Mouse (Mus musculus): ENCODE data around the gene B4galnt4. TPM values are rescaled to one million over a fixed set of nuclear protein-coding genes. Genes with fewer than 3 reads are reported as not detected.

The B4galnt4 gene
- total RNA-seq, 2 experiments from 2014 or later = 92.9 to 93.9 TPM

GRCm38 (mm10) chr7:141062525-141062924 lies 1.6 kb downstream of the B4galnt4 start:
- no peak for DNase-seq (ENCODE audit: low spot score in 2 of 2)
- intact Hi-C loops (cut with DNase I) = no loop called here

GRCm38 (mm10) chr7:141063353-141063752 lies 2.4 kb downstream of the B4galnt4 start:
- intact Hi-C loops (cut with DNase I) = no loop called here
- no peak for DNase-seq (ENCODE audit: low spot score in 2 of 2)

GRCm38 (mm10) chr7:141064175-141064574 lies 3.3 kb downstream of the B4galnt4 start:
- intact Hi-C loops (cut with DNase I) = no loop called here
- no peak for DNase-seq (ENCODE audit: low spot score in 2 of 2)

GRCm38 (mm10) chr7:141064576-141064975 lies 3.7 kb downstream of the B4galnt4 start:
- intact Hi-C loops (cut with DNase I) = no loop called here
- no peak for DNase-seq (ENCODE audit: low spot score in 2 of 2)

GRCm38 (mm10) chr7:141068351-141068750 lies 7.4 kb downstream of the B4galnt4 start:
- intact Hi-C loops (cut with DNase I) = no loop called here

GRCm38 (mm10) chr7:141070058-141070862 lies 9.4 kb downstream of the B4galnt4 start:
- intact Hi-C loops (cut with DNase I) = loop anchor here (5.0 kb wide), 1 partner anchor 102 kb away; the partner anchor contains the start of gene Rnh1

More at GRCm38 (mm10) chr7:141068351-141068750, 7.4 kb downstream of the B4galnt4 start:
- DNase-seq (ENCODE audit: low spot score in 2 of 2) = no peak

DNA sequence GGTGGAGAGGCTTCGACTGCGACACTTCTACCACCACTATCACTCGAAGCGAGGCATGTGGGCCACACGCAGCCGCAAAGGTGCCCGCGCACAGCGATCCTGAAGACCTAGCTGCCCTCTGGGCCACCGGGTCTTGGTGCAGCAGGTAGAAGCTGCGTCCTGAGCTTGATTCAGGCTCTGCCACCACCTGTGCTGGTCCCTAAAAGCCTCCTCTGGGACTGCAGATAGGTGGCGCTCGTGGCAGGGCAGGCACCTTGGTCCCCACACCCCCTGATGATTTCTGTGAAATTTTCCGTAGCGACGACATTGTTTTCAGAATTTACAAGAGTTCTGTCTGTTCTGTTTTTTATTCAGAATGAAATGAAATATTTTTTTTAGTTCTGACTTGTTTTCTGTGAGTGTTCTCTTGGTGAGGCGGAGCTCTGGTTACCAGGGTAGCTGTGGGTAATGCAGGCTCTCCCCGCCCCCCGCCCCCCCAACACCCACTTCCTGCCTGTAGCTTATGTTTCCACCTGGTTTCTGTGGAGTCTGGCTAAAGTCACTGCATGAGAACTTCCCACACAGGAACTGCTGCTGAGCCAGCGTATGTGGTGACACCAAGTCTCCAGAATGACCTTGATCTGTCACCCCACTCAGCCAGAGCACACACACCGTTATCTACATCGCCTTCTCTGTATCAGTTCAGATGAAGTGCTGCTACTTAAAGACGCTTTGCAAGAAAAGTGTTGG lies 11.3 kb downstream of the B4galnt4 start:
- intact Hi-C loops (cut with DNase I) = loop anchor here (5.0 kb wide), 1 partner anchor 100 kb away; the partner anchor contains the start of gene Rnh1
- DNase-seq (ENCODE audit: low spot score in 2 of 2) = peak in 1 of 2 experiments; percentile 44

More at GRCm38 (mm10) chr7:141070058-141070862, 9.4 kb downstream of the B4galnt4 start:
- DNase-seq (ENCODE audit: low spot score in 2 of 2) = peak; percentile 84 to 87

DNA sequence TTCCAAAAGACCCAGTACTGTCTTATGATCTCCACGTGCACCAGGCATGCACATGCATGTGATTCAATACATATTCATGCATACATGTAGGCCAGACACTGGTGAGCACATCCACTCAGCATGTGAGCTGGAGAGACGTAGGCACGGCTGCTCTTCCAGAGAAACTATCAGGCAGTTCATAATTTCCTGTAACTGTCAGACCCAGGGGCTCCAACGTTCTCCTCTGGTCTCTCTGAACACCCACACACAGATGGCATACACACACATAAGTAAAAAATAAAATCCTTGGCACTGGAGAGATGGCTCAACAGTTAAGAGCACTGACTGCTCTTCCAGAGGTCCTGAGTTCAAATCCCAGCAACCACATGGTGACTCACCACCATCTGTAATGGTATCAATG lies 12.9 kb downstream of the B4galnt4 start:
- intact Hi-C loops (cut with DNase I) = loop anchor here (5.0 kb wide), 1 partner anchor 99 kb away; the partner anchor contains the start of gene Rnh1
- DNase-seq (ENCODE audit: low spot score in 2 of 2) = peak in 1 of 2 experiments; percentile 74

- no peak for DNase-seq (ENCODE audit: low spot score in 2 of 2)
- intact Hi-C loops (cut with DNase I) = no loop called here
Observed at GRCm38 (mm10) chr7:141077841-141078240, 16.9 kb downstream of the B4galnt4 start, which contains the start of gene Pkp3. Gene Pkp3, plus strand, starts transcription at chr7:141078218.

DNA sequence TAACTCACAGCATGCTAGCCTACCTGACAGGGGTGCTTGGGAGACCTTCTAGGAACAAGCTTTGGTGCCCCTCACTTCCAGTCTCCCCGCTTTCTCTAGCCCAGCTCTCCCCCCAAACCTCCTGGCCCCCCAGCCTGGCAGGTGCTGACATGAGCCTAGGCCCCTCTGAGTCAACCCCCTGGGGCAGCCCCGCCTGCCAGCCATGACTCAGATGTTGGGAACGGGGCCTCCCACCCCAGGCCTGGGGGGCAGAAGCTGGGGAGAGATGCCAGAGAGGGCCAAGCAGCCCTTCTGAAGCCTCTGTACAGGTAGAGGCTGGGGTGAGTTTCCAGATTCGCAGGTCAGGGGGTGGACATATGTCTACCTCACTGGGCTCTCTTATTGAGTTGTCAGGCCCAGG lies 18.0 kb downstream of the B4galnt4 start:
- DNase-seq (ENCODE audit: low spot score in 2 of 2) = no peak
- intact Hi-C loops (cut with DNase I) = no loop called here

- no peak for DNase-seq (ENCODE audit: low spot score in 2 of 2)
- intact Hi-C loops (cut with DNase I) = no loop called here
Observed at GRCm38 (mm10) chr7:141079481-141080449, 18.9 kb downstream of the B4galnt4 start.

- intact Hi-C loops (cut with DNase I) = no loop called here
Observed at GRCm38 (mm10) chr7:141087894-141088293, 27.0 kb downstream of the B4galnt4 start.

DNA sequence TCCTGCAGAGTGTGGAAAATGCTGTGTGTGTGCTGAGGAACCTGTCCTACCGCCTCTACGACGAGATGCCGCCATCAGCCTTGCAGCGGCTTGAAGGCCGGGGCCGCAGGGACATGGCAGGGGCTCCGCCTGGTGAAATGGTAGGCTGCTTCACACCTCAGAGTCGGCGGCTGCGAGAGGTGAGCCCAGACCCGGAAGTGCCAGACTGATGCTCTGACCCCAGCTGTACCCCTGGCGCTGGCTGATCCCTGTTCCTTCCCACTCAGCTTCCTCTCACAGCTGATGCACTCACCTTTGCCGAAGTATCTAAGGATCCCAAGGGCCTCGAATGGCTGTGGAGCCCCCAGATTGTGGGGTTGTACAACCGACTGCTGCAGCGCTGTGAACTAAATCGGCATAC lies 27.6 kb downstream of the B4galnt4 start:
- no peak for DNase-seq (ENCODE audit: low spot score in 2 of 2)
- intact Hi-C loops (cut with DNase I) = no loop called here

More at GRCm38 (mm10) chr7:141087894-141088293, 27.0 kb downstream of the B4galnt4 start:
- DNase-seq (ENCODE audit: low spot score in 2 of 2) = no peak

GRCm38 (mm10) chr7:141090228-141090627 lies 29.3 kb downstream of the B4galnt4 start:
- intact Hi-C loops (cut with DNase I) = loop anchor here (10.0 kb wide), 1 partner anchor 275 kb away; no protein-coding TSS in a partner anchor
- no peak for DNase-seq (ENCODE audit: low spot score in 2 of 2)

GRCm38 (mm10) chr7:141092051-141092735 lies 31.3 kb downstream of the B4galnt4 start:
- intact Hi-C loops (cut with DNase I) = loop anchor here (10.0 kb wide), 1 partner anchor 273 kb away; no protein-coding TSS in a partner anchor
- DNase-seq (ENCODE audit: low spot score in 2 of 2) = peak in 1 of 2 experiments; percentile 53

GRCm38 (mm10) chr7:141093950-141094349 lies 33.0 kb downstream of the B4galnt4 start:
- intact Hi-C loops (cut with DNase I) = loop anchor here (10.0 kb wide), 1 partner anchor 271 kb away; no protein-coding TSS in a partner anchor
- DNase-seq (ENCODE audit: low spot score in 2 of 2) = no peak

GRCm38 (mm10) chr7:141094487-141095205 lies 33.7 kb downstream of the B4galnt4 start:
- no peak for DNase-seq (ENCODE audit: low spot score in 2 of 2)
- intact Hi-C loops (cut with DNase I) = loop anchor here (10.0 kb wide), 1 partner anchor 270 kb away; no protein-coding TSS in a partner anchor
